Mouse (Mus musculus): ENCODE measurements around the gene Lama5. TPM values are rescaled to one million over a fixed set of nuclear protein-coding genes. Genes with fewer than 3 reads are reported as not detected.

Gene Lama5
- polyA plus RNA-seq, 1 experiment from 2014 or later, result 22.5 TPM

GRCm38 (mm10) chr2:180220165-180220564, 5.5 kb downstream of the Lama5 start:
- no peak overlapping the region for H3K9ac ChIP-seq
- no peak for ATAC-seq (ENCODE audit: extremely low read depth, insufficient number of reproducible peaks, low FRiP score, low TSS enrichment)

GRCm38 (mm10) chr2:180219145-180219943, 6.3 kb downstream of the Lama5 start:
- WGBS, result 78% methylated on average over 15 of the region's 15 CpGs
- H3K27ac ChIP-seq (replicated peaks), result peak overlapping the region; percentile 55
- H3K4me3 ChIP-seq, result no peak overlapping the region
- H3K9ac ChIP-seq, result no peak overlapping the region; the same call in 1 of the 2 replicates
- H3K9me3 ChIP-seq, result no peaks in the 10 kb centered on the region
- peaks cover 4% of the 10 kb centered on the region; the same call in 1 of the 2 replicates for H3K36me3 ChIP-seq
- H3K4me1 ChIP-seq, result peaks cover 88% of the 10 kb centered on the region
- H3K27me3 ChIP-seq (replicated peaks), result peaks cover 15% of the 10 kb centered on the region
- H3K4me2 ChIP-seq, result no peak overlapping the region
- ATAC-seq (ENCODE audit: extremely low read depth, insufficient number of reproducible peaks, low FRiP score, low TSS enrichment), result no peak

More at GRCm38 (mm10) chr2:180220165-180220564, 5.5 kb downstream of the Lama5 start:
- H3K27ac ChIP-seq (replicated peaks), result no peak overlapping the region
- peaks cover 4% of the 10 kb centered on the region; the same call in 1 of the 2 replicates for H3K36me3 ChIP-seq
- no peak overlapping the region for H3K4me2 ChIP-seq
- WGBS, result 58% methylated on average over 9 of the region's 9 CpGs
- H3K27me3 ChIP-seq (replicated peaks), result peaks cover 23% of the 10 kb centered on the region
- no peak overlapping the region for H3K4me3 ChIP-seq
- H3K9me3 ChIP-seq, result no peaks in the 10 kb centered on the region
- peaks cover 86% of the 10 kb centered on the region for H3K4me1 ChIP-seq

GRCm38 (mm10) chr2:180218677-180219076, 7.0 kb downstream of the Lama5 start:
- H3K9ac ChIP-seq, result peak overlapping the region; percentile 24
- peaks cover 85% of the 10 kb centered on the region for H3K4me1 ChIP-seq
- ATAC-seq (ENCODE audit: extremely low read depth, insufficient number of reproducible peaks, low FRiP score, low TSS enrichment), result no peak
- H3K27ac ChIP-seq (replicated peaks), result peak overlapping the region; percentile 55
- H3K4me2 ChIP-seq, result no peak overlapping the region
- H3K4me3 ChIP-seq, result no peak overlapping the region
- H3K27me3 ChIP-seq (replicated peaks), result peaks cover 9% of the 10 kb centered on the region; the same call in 1 of the 2 replicates
- peaks cover 4% of the 10 kb centered on the region; the same call in 1 of the 2 replicates for H3K36me3 ChIP-seq
- no peaks in the 10 kb centered on the region for H3K9me3 ChIP-seq
- 23% methylated on average over 5 of the region's 5 CpGs for WGBS

- H3K27ac ChIP-seq (replicated peaks), result peak overlapping the region; percentile 55
- peaks cover 4% of the 10 kb centered on the region; the same call in 1 of the 2 replicates for H3K27me3 ChIP-seq (replicated peaks)
- H3K4me1 ChIP-seq, result peaks cover 81% of the 10 kb centered on the region
- H3K36me3 ChIP-seq, result peaks cover 6% of the 10 kb centered on the region; the same call in 1 of the 2 replicates
- no peaks in the 10 kb centered on the region for H3K9me3 ChIP-seq
- H3K9ac ChIP-seq, result peak overlapping the region; percentile 24
- no peak overlapping the region for H3K4me2 ChIP-seq
- ATAC-seq (ENCODE audit: extremely low read depth, insufficient number of reproducible peaks, low FRiP score, low TSS enrichment), result no peak
- H3K4me3 ChIP-seq, result no peak overlapping the region
- 39% methylated on average over 3 of the region's 3 CpGs for WGBS
These were observed 7.4 kb downstream of the Lama5 start for GRCm38 (mm10) chr2:180218241-180218640.

- H3K36me3 ChIP-seq, result peaks cover 8% of the 10 kb centered on the region; the same call in 1 of the 2 replicates
- 0 out of 2 replicates have a peak overlapping the region, but pooled peaks have one; percentile 3 for H3K27ac ChIP-seq (replicated peaks)
- H3K27me3 ChIP-seq (replicated peaks), result no peaks in the 10 kb centered on the region
- H3K9me3 ChIP-seq, result no peaks in the 10 kb centered on the region
- peaks cover 74% of the 10 kb centered on the region for H3K4me1 ChIP-seq
- 74% methylated on average over 8 of the region's 8 CpGs for WGBS
- ATAC-seq (ENCODE audit: extremely low read depth, insufficient number of reproducible peaks, low FRiP score, low TSS enrichment), result no peak
- H3K9ac ChIP-seq, result 0 out of 2 replicates have a peak overlapping the region, but pooled peaks have one; percentile 24
- H3K4me2 ChIP-seq, result no peak overlapping the region
- H3K4me3 ChIP-seq, result no peak overlapping the region
These were observed 8.1 kb downstream of the Lama5 start for GRCm38 (mm10) chr2:180217587-180217986.

- 51% methylated on average over 5 of the region's 5 CpGs for WGBS
- Histone ChIP-seq H3K27me3 (replicated peaks) (no peaks in the 10 kb centered on the region), H3K4me1 (peaks cover 68% of the 10 kb centered on the region), H3K9me3 (peaks cover 3% of the 10 kb centered on the region), H3K9ac (no peak overlapping the region), H3K36me3 (peaks cover 11% of the 10 kb centered on the region), H3K4me2 (no peak overlapping the region), H3K27ac (replicated peaks) (0 out of 2 replicates have a peak overlapping the region, but pooled peaks have one; percentile 3), H3K4me3 (no peak overlapping the region)
- ATAC-seq (ENCODE audit: extremely low read depth, insufficient number of reproducible peaks, low FRiP score, low TSS enrichment), result no peak
These were observed 8.7 kb downstream of the Lama5 start for GRCm38 (mm10) chr2:180216921-180217320.

- H3K4me1 ChIP-seq, result peaks cover 62% of the 10 kb centered on the region
- no peak overlapping the region for H3K4me3 ChIP-seq
- peaks cover 9% of the 10 kb centered on the region for H3K36me3 ChIP-seq
- peaks cover 3% of the 10 kb centered on the region for H3K9me3 ChIP-seq
- H3K9ac ChIP-seq, result peak overlapping the region; percentile 57; the same call in 1 of the 2 replicates
- no peak for ATAC-seq (ENCODE audit: extremely low read depth, insufficient number of reproducible peaks, low FRiP score, low TSS enrichment)
- no peak overlapping the region for H3K4me2 ChIP-seq
- H3K27ac ChIP-seq (replicated peaks), result peak overlapping the region; percentile 79
- H3K27me3 ChIP-seq (replicated peaks), result no peaks in the 10 kb centered on the region
- 70% methylated on average over 6 of the region's 6 CpGs for WGBS
These were observed 9.7 kb downstream of the Lama5 start for GRCm38 (mm10) chr2:180215951-180216350.

- Histone ChIP-seq H3K4me2 (peak overlapping the region; percentile 29; the same call in 1 of the 2 replicates), H3K9me3 (peaks cover 3% of the 10 kb centered on the region), H3K4me1 (peaks cover 57% of the 10 kb centered on the region), H3K36me3 (peaks cover 7% of the 10 kb centered on the region), H3K27me3 (replicated peaks) (no peaks in the 10 kb centered on the region), H3K4me3 (no peak overlapping the region), H3K27ac (replicated peaks) (peak overlapping the region; percentile 79), H3K9ac (peak overlapping the region; percentile 57; the same call in 1 of the 2 replicates)
- 52% methylated on average over 8 of the region's 8 CpGs for WGBS
- ATAC-seq (ENCODE audit: extremely low read depth, insufficient number of reproducible peaks, low FRiP score, low TSS enrichment), result no peak
These were observed 10.6 kb downstream of the Lama5 start for GRCm38 (mm10) chr2:180215011-180215461.

- 37% methylated on average over 4 of the region's 4 CpGs for WGBS
- peaks cover 52% of the 10 kb centered on the region for H3K4me1 ChIP-seq
- H3K4me2 ChIP-seq, result peak overlapping the region; percentile 29; the same call in 1 of the 2 replicates
- H3K27me3 ChIP-seq (replicated peaks), result no peaks in the 10 kb centered on the region
- no peak for ATAC-seq (ENCODE audit: extremely low read depth, insufficient number of reproducible peaks, low FRiP score, low TSS enrichment)
- peaks cover 3% of the 10 kb centered on the region for H3K9me3 ChIP-seq
- H3K9ac ChIP-seq, result 0 out of 2 replicates have a peak overlapping the region, but pooled peaks have one; percentile 57
- H3K27ac ChIP-seq (replicated peaks), result peak overlapping the region; percentile 79
- peaks cover 7% of the 10 kb centered on the region for H3K36me3 ChIP-seq
- H3K4me3 ChIP-seq, result no peak overlapping the region
These were observed 11.2 kb downstream of the Lama5 start for GRCm38 (mm10) chr2:180214352-180214978.

GRCm38 (mm10) chr2:180212255-180212654, 13.4 kb downstream of the Lama5 start:
- no peak overlapping the region for H3K4me2 ChIP-seq
- H3K9ac ChIP-seq, result no peak overlapping the region
- 85% methylated on average over 3 of the region's 3 CpGs for WGBS
- H3K27ac ChIP-seq (replicated peaks), result no peak overlapping the region
- H3K27me3 ChIP-seq (replicated peaks), result no peaks in the 10 kb centered on the region
- peaks cover 3% of the 10 kb centered on the region for H3K9me3 ChIP-seq
- H3K4me1 ChIP-seq, result peaks cover 38% of the 10 kb centered on the region
- H3K4me3 ChIP-seq, result no peak overlapping the region
- ATAC-seq (ENCODE audit: extremely low read depth, insufficient number of reproducible peaks, low FRiP score, low TSS enrichment), result no peak
- H3K36me3 ChIP-seq, result peaks cover 8% of the 10 kb centered on the region

- Histone ChIP-seq H3K27me3 (replicated peaks) (no peaks in the 10 kb centered on the region), H3K4me3 (no peak overlapping the region), H3K9me3 (peaks cover 3% of the 10 kb centered on the region), H3K9ac (no peak overlapping the region), H3K27ac (replicated peaks) (no peak overlapping the region), H3K4me1 (peaks cover 14% of the 10 kb centered on the region; the same call in 1 of the 2 replicates), H3K4me2 (no peak overlapping the region), H3K36me3 (peaks cover 25% of the 10 kb centered on the region)
- WGBS, result 67% methylated on average over 1 of the region's 1 CpGs
- no peak for ATAC-seq (ENCODE audit: extremely low read depth, insufficient number of reproducible peaks, low FRiP score, low TSS enrichment)
These were observed 16.7 kb downstream of the Lama5 start for GRCm38 (mm10) chr2:180208976-180209375.

All from heart, embryonic 13.5 days (tissue).